Mouse (Mus musculus) lung, postnatal 0 days (tissue): ENCODE results near the gene Gabrb1.

Experiments used
- CTCF ChIP-seq: IDR thresholded peaks from 2 replicates; pipeline ENCODE4 v1.5.1; 2016; ENCODE audit warnings: antibody characterized with exemption, mild to moderate bottlenecking
- EP300 ChIP-seq: IDR thresholded peaks from 2 replicates; pipeline ENCODE4 v1.6.1; 2016; ENCODE audit warnings: antibody characterized with exemption, mild to moderate bottlenecking, control low read depth

DNA sequence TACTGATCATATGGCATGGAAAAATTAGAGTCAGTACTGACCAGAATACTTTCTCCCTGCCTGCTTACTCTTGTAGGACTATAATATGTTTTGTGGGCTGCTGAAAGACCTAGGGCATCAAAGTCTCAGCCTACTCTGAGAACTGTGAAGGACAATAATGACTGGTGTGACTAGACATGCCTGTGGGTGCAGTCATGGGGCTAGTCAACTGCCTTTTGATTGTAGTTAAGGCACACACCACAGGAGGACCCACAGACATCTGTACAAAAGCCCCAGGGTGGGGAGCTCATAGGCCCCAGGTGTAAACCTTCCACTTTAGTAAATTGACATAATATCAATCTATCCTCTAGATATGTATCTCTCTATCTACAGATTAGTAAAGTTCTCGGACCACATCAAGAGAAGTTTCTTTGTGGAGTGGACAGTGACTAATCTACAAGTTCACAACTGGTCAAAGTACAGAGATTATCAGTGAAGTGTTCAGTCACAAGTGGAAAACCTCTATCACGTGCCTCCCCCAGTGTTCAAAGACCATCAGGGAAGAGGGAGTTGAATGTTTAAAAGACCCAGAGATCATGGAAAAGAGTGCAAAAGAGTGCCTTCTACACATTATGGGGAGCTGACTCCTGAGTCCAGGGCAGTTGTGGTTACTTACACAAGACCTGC lies 123.7 kb downstream of the Gabrb1 start:
- no peak for TF ChIP-seq CTCF
- no peak for TF ChIP-seq EP300
